Mouse (Mus musculus): ENCODE data around the gene Ostf1. TPM values are rescaled to one million over a fixed set of nuclear protein-coding genes. Genes with fewer than 3 reads are reported as not detected.

Gene Ostf1
- polyA plus RNA-seq, 1 experiment from 2014 or later = 37.0 TPM

Other genes starting within 250 kb of the Ostf1 start
- 8.1 and 8.7 TPM in 2 replicates for gene Nmrk1, start 127 bp upstream of the Ostf1 start, polyA plus RNA-seq (2016; fragmentation: Nextera tagmentation; extraction: Ambion mirVana)
- gene Carnmt1, start 38.9 kb upstream of the Ostf1 start, polyA plus RNA-seq (2016; fragmentation: Nextera tagmentation; extraction: Ambion mirVana) = 27.8 and 29.9 TPM in 2 replicates
- gene D030056L22Rik, start 81.4 kb upstream of the Ostf1 start, polyA plus RNA-seq (2016; fragmentation: Nextera tagmentation; extraction: Ambion mirVana) = 33.7 and 34.3 TPM in 2 replicates
- gene Trpm6, start 118.2 kb upstream of the Ostf1 start, polyA plus RNA-seq (2016; fragmentation: Nextera tagmentation; extraction: Ambion mirVana) = 0.21 and 0.41 TPM in 2 replicates

Measured in embryonic facial prominence, embryonic 10.5 days (tissue).